Mouse (Mus musculus) stomach, embryonic 14.5 days (tissue): ENCODE results near the gene Anxa3. TPM values are rescaled to one million over a fixed set of nuclear protein-coding genes. Genes with fewer than 3 reads are reported as not detected.

ENCODE experiments used
- ATAC-seq: fragments of 200-750 bp; cut with Nextera tagmentation; 2 replicates; pipeline ENCODE4 v1.8.0; 2017; ENCODE audit warnings: low read depth, moderate TSS enrichment; ENCODE audit not compliant: insufficient number of reproducible peaks, insufficient read depth, low FRiP score
- H3K27ac ChIP-seq: fragments of 300-500 bp; sonication (generic); 2 replicates; pipeline ENCODE4 v1.5.1; 2014; ENCODE audit warnings: mild to moderate bottlenecking, low read length, moderate library complexity, mixed read lengths
- H3K27me3 ChIP-seq: fragments of 300-500 bp; sonication (generic); 2 replicates; pipeline ENCODE4 v1.6.1; 2014; ENCODE audit warnings: low read length, control low read depth, mixed read lengths; ENCODE audit not compliant: control insufficient read depth, insufficient read depth
- H3K36me3 ChIP-seq: fragments of 300-500 bp; sonication (generic); 2 replicates; pipeline ENCODE4 v1.6.1; 2014; ENCODE audit warnings: mild to moderate bottlenecking, control low read depth, low read length, moderate library complexity, mixed read lengths; ENCODE audit not compliant: control insufficient read depth, insufficient read depth
- H3K4me1 ChIP-seq: fragments of 300-500 bp; sonication (generic); 2 replicates; pipeline ENCODE4 v1.6.1; 2014; ENCODE audit warnings: low read length, control low read depth, mixed read lengths; ENCODE audit not compliant: control insufficient read depth, insufficient read depth
- H3K4me2 ChIP-seq: fragments of 300-500 bp; sonication (generic); replicated peaks from 2 replicates; pipeline ENCODE4 v1.6.1; 2014; ENCODE audit warnings: low read depth, low read length, control low read depth
- H3K4me3 ChIP-seq: fragments of 300-500 bp; sonication (generic); 2 replicates; pipeline ENCODE4 v1.5.1; 2014; ENCODE audit warnings: low read depth, low read length, control low read depth
- H3K9ac ChIP-seq: fragments of 300-500 bp; sonication (generic); replicated peaks from 2 replicates; pipeline ENCODE4 v1.6.1; 2014; ENCODE audit warnings: low read depth, mild to moderate bottlenecking, control low read depth, low read length, moderate library complexity, mixed read lengths
- H3K9me3 ChIP-seq: fragments of 300-500 bp; sonication (generic); 2 replicates; pipeline ENCODE4 v1.6.1; 2016; ENCODE audit warnings: low read depth, low read length, control low read depth; ENCODE audit not compliant: control insufficient read depth
- WGBS: fragments of 180-500 bp; shearing (Covaris S2); extraction: QIAGEN DNeasy Blood & Tissue Kit; methylation state at CpG from one replicate; pipeline ENCODE4 v1.1.7; 2014; 5-methylcytosine and 5-hydroxymethylcytosine counted together
- polyA plus RNA-seq: library from polyadenylated mRNA; unstranded; fragments of >200 nt; fragmentation: Nextera tagmentation; extraction: Ambion mirVana; gene quantifications from 2 replicates; pipeline ENCODE4 v1.2.1, GENCODE M21; 2014

Gene Anxa3
- polyA plus RNA-seq, 1 experiment from 2014 or later: 48.4 TPM

- Histone ChIP-seq H3K4me3 (no peak overlapping the region), H3K36me3 (no peaks in the 10 kb centered on the region), H3K27me3 (no peaks in the 10 kb centered on the region), H3K4me1 (peaks cover 5% of the 10 kb centered on the region; the same call in 1 of the 2 replicates), H3K9me3 (no peaks in the 10 kb centered on the region), H3K27ac (no peak overlapping the region), H3K4me2 (peak overlapping the region; percentile 75; the same call in 1 of the 2 replicates), H3K9ac (no peak overlapping the region)
- WGBS: 61% methylated on average over 9 of the region's 9 CpGs
- no peak for ATAC-seq
These were observed 717 bp upstream of the Anxa3 start for GRCm38 (mm10) chr5:96792422-96792821.

GRCm38 (mm10) chr5:96793953-96794635, 955 bp downstream of the Anxa3 start:
- 32% methylated on average over 10 of the region's 10 CpGs for WGBS
- H3K27me3 ChIP-seq: no peaks in the 10 kb centered on the region
- no peak for ATAC-seq
- H3K9me3 ChIP-seq: no peaks in the 10 kb centered on the region
- H3K36me3 ChIP-seq: no peaks in the 10 kb centered on the region
- peak overlapping the region; percentile 75; the same call in 1 of the 2 replicates for H3K4me2 ChIP-seq
- peak overlapping the region; percentile 41 for H3K4me3 ChIP-seq
- H3K4me1 ChIP-seq: peaks cover 5% of the 10 kb centered on the region; the same call in 1 of the 2 replicates
- no peak overlapping the region for H3K9ac ChIP-seq
- H3K27ac ChIP-seq: no peak overlapping the region

- Histone ChIP-seq H3K9ac (no peak overlapping the region), H3K4me1 (peaks cover 5% of the 10 kb centered on the region; the same call in 1 of the 2 replicates), H3K27ac (no peak overlapping the region), H3K4me2 (no peak overlapping the region), H3K9me3 (no peaks in the 10 kb centered on the region), H3K27me3 (no peaks in the 10 kb centered on the region), H3K4me3 (no peak overlapping the region), H3K36me3 (no peaks in the 10 kb centered on the region)
- no peak for ATAC-seq
- WGBS: 81% methylated on average over 1 of the region's 1 CpGs
These were observed 2.6 kb downstream of the Anxa3 start for GRCm38 (mm10) chr5:96795752-96796151.

GRCm38 (mm10) chr5:96797465-96797864, 4.3 kb downstream of the Anxa3 start:
- no peaks in the 10 kb centered on the region for H3K27me3 ChIP-seq
- H3K4me3 ChIP-seq: no peak overlapping the region
- no peak for ATAC-seq
- H3K4me2 ChIP-seq: no peak overlapping the region
- H3K9ac ChIP-seq: no peak overlapping the region
- no peak overlapping the region for H3K27ac ChIP-seq
- no peaks in the 10 kb centered on the region for H3K9me3 ChIP-seq
- 91% methylated on average over 6 of the region's 6 CpGs for WGBS
- peaks cover 11% of the 10 kb centered on the region; the same call in 1 of the 2 replicates for H3K4me1 ChIP-seq
- H3K36me3 ChIP-seq: no peaks in the 10 kb centered on the region

GRCm38 (mm10) chr5:96799165-96799564, 6.0 kb downstream of the Anxa3 start:
- H3K4me2 ChIP-seq: no peak overlapping the region
- peaks cover 20% of the 10 kb centered on the region; the same call in 1 of the 2 replicates for H3K4me1 ChIP-seq
- no peak overlapping the region for H3K9ac ChIP-seq
- no peak overlapping the region for H3K4me3 ChIP-seq
- no peak for ATAC-seq
- no peaks in the 10 kb centered on the region for H3K27me3 ChIP-seq
- no peak overlapping the region for H3K27ac ChIP-seq
- WGBS: 92% methylated on average over 9 of the region's 9 CpGs
- H3K9me3 ChIP-seq: no peaks in the 10 kb centered on the region
- H3K36me3 ChIP-seq: no peaks in the 10 kb centered on the region

GRCm38 (mm10) chr5:96799969-96800368, 6.8 kb downstream of the Anxa3 start:
- WGBS: 80% methylated on average over 9 of the region's 9 CpGs
- H3K27ac ChIP-seq: no peak overlapping the region
- no peak overlapping the region for H3K9ac ChIP-seq
- H3K36me3 ChIP-seq: no peaks in the 10 kb centered on the region
- H3K4me3 ChIP-seq: no peak overlapping the region
- H3K4me1 ChIP-seq: peaks cover 15% of the 10 kb centered on the region; the same call in 1 of the 2 replicates
- no peak overlapping the region for H3K4me2 ChIP-seq
- no peaks in the 10 kb centered on the region for H3K27me3 ChIP-seq
- no peak for ATAC-seq
- no peaks in the 10 kb centered on the region for H3K9me3 ChIP-seq

- no peak overlapping the region for H3K27ac ChIP-seq
- H3K4me1 ChIP-seq: peaks cover 15% of the 10 kb centered on the region; the same call in 1 of the 2 replicates
- no peaks in the 10 kb centered on the region for H3K36me3 ChIP-seq
- no peak overlapping the region for H3K4me3 ChIP-seq
- ATAC-seq: peak; percentile 36; the same call in 1 of the 2 replicates
- 29% methylated on average over 7 of the region's 7 CpGs for WGBS
- H3K9ac ChIP-seq: no peak overlapping the region
- H3K9me3 ChIP-seq: no peaks in the 10 kb centered on the region
- no peak overlapping the region for H3K4me2 ChIP-seq
- no peaks in the 10 kb centered on the region for H3K27me3 ChIP-seq
These were observed 9.0 kb downstream of the Anxa3 start for GRCm38 (mm10) chr5:96802185-96802584.

- Histone ChIP-seq H3K9me3 (no peaks in the 10 kb centered on the region), H3K27me3 (no peaks in the 10 kb centered on the region), H3K4me2 (no peak overlapping the region), H3K9ac (no peak overlapping the region), H3K4me1 (peaks cover 15% of the 10 kb centered on the region; the same call in 1 of the 2 replicates), H3K36me3 (no peaks in the 10 kb centered on the region), H3K4me3 (no peak overlapping the region), H3K27ac (no peak overlapping the region)
- WGBS: 32% methylated on average over 3 of the region's 3 CpGs
- ATAC-seq: no peak
These were observed 10.0 kb downstream of the Anxa3 start for GRCm38 (mm10) chr5:96803091-96803490.
